Mouse (Mus musculus) B cell, adult 2 months (primary cell): ENCODE data around the gene Fxyd7.

Source experiments
- DNase-seq, 2 experiments: peaks; one replicate each; pipeline ENCODE4 v3.0.0; 2022

Gene Fxyd7

GRCm38 (mm10) chr7:30996491-30996890, 54.8 kb downstream of the Fxyd7 start:
- peak; percentile 28 to 32 for DNase-seq

- DNase-seq: no peak
Observed at GRCm38 (mm10) chr7:30993986-30994385, 57.3 kb downstream of the Fxyd7 start.
